Mouse (Mus musculus) adrenal gland, postnatal 10 days (tissue): ENCODE data around the gene Cd53. TPM values are rescaled to one million over a fixed set of nuclear protein-coding genes. Genes with fewer than 3 reads are reported as not detected.

Source experiments
- DNase-seq: peaks from one replicate; pipeline ENCODE4 v3.0.0; 2021; ENCODE audit warnings: mixed read lengths
- long read RNA-seq, 2 experiments: library from polyadenylated mRNA; stranded (forward); transcript quantifications; one replicate each; pipeline ENCODE4 v2.0.0; 2021
- total RNA-seq, 2 experiments: library from RNA; stranded (reverse); gene quantifications; 2 replicates each; pipeline ENCODE4 v1.2.3; 2021

Gene Cd53
- 10 to 100 TPM; 13.0 to 14.0 TPM for total RNA-seq
- long read RNA-seq, experiment 1, transcript Cd53-201 (8 exons, 1,742 nt) = major isoform, 6 of 6 reads
- long read RNA-seq, experiment 1, partial matches to known transcripts = 0 of 6 reads
- long read RNA-seq, experiment 1, other reads (novel, unspliced or antisense) = 0 of 6 reads
- long read RNA-seq, experiment 2, partial matches to known transcripts = 0 of 3 reads
- long read RNA-seq, experiment 2, other reads (novel, unspliced or antisense) = 0 of 3 reads

- no peak for DNase-seq
Measured at GRCm38 (mm10) chr3:106789930-106790329, at the start of gene Cd53. Cd53 (minus strand) TSS chr3:106790149.

DNA sequence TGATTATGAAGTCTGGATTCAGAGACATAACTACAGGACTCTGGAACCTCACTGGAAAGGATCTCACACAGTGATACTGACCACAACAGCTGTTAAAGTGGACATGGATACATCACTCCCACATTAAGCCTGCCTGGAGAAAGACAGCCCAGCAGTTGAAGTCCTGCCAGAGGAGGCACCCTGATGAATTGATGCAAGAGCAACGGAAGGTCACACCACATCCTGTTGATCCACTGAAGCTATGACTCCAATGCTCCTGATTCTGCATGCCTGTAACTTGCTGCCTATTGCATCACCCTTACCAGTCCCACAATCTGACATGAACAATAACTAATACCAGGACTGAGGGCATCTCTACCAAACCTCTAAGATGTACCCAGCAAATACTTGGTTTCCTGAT, 42.2 kb upstream of the Cd53 start:
- DNase-seq = no peak

- DNase-seq = no peak
Measured at GRCm38 (mm10) chr3:106826187-106826586, 36.2 kb upstream of the Cd53 start, which contains the start of gene Olfr266. Olfr266 (minus strand) TSS chr3:106826287.

DNA sequence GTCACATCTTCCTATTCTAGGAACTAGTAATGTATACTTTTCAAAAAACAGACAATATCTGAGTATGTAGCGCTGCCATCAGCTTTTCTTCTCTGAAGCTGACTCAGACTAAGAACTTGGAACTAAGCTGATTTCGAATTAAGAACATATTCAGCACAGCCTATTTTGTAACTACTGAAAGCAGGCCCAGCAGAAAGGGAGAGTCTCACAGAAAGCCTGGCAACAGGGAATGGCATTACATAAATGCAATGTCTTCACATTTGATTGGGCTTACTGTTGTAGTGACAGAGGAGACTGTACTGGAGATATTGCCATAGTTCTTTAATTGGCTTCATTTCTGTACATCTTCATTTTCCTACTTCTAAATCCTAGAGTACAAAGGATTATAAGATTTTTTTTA, 27.7 kb upstream of the Cd53 start:
- no peak for DNase-seq

- no peak for DNase-seq
Measured at GRCm38 (mm10) chr3:106808972-106809695, 19.2 kb upstream of the Cd53 start.

- no peak for DNase-seq
Measured at GRCm38 (mm10) chr3:106798079-106798478, 8.1 kb upstream of the Cd53 start.

GRCm38 (mm10) chr3:106788440-106788887, 1.5 kb downstream of the Cd53 start:
- DNase-seq = no peak

- no peak for DNase-seq
Measured at GRCm38 (mm10) chr3:106787972-106788371, 2.0 kb downstream of the Cd53 start.

- DNase-seq = no peak
Measured at GRCm38 (mm10) chr3:106785130-106785529, 4.8 kb downstream of the Cd53 start.

DNA sequence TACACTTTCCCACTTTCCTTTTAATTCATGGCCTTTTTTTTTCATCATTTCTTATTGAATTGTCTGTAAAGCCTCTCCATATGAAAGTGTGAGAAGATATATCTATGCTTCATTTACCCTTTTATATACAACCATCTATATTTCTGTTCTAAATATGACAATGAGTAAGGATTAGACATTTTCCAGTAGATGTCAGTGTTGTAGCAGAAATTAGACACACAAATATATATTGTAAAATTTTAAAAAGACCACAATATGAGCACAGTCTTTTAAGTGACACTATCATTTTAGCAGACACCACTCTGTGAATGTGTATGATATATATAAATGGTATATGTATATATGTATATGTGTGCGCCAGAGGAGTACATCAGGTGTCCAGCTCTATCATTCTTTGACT, 18.1 kb downstream of the Cd53 start:
- no peak for DNase-seq

- no peak for DNase-seq
Measured at GRCm38 (mm10) chr3:106755898-106756297, 34.1 kb downstream of the Cd53 start.

DNA sequence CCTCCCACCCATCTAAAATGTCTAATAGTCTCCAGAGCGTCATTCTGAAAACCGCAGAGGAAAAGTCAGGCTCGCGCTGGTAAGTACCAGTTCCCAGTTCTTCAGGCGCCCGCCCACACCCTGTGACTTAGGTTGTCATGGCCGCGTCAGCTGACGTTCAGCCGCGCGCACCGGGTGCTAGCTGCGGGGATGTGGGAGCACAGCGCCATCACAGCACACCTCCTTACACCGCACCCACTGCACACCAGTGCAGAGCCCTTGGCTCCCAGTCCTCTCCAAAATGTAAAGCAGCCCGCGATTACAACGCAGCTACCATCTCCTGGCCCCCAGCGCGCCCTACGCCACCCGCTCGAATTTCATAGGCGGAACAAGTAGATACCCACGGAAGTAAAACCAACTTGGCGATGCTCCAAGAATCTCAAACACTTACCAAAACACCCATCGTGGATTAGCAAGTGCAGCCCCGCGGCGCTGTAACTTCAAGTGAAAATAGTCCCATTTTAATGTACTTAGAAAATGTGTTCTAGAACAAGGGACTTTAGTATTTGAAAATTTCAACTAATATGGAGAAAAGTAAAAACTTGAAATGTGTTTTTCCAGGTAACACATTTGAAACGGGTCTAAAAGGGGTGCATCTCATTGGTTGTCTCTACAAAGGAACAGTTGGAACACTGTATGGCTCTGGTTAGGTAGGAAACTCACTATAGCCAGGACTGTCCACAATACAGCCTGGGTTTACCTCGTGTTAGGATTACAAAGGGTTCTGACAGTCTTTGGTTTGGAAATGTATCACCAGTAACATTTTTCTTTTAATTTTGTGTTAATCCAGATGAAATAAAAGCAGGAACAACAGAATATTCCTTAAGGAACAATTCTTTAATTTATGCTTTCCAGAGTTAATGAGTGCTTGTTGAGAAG, 67.7 kb downstream of the Cd53 start:
- peak; percentile 85 for DNase-seq

- DNase-seq = peak; percentile 96
Measured at GRCm38 (mm10) chr3:106721397-106722027, 68.4 kb downstream of the Cd53 start.

Other genes with a start within 250 kb of the Cd53 start
- 100 to 1,000 TPM in 1 of 2 experiments, 10 to 100 TPM in 1; 95.2 to 101 TPM for gene Dram2, start 242.4 kb downstream of the Cd53 start, total RNA-seq
- gene Cept1, start 242.3 kb downstream of the Cd53 start, total RNA-seq = 10 to 100 TPM; 37.7 to 38.8 TPM
- gene Lrif1, start 105.2 kb downstream of the Cd53 start, total RNA-seq = 10 to 100 TPM; 14.5 to 18.5 TPM
- gene Olfr266, start 36.1 kb upstream of the Cd53 start, total RNA-seq = not detected
- 1 to 10 TPM in 1 of 2 experiments, under 1 TPM in 1; 1.00 to 1.2 TPM for gene Kcna3, start 246.0 kb upstream of the Cd53 start, total RNA-seq